Mouse (Mus musculus): ENCODE data around the gene Gm13272.

DNA sequence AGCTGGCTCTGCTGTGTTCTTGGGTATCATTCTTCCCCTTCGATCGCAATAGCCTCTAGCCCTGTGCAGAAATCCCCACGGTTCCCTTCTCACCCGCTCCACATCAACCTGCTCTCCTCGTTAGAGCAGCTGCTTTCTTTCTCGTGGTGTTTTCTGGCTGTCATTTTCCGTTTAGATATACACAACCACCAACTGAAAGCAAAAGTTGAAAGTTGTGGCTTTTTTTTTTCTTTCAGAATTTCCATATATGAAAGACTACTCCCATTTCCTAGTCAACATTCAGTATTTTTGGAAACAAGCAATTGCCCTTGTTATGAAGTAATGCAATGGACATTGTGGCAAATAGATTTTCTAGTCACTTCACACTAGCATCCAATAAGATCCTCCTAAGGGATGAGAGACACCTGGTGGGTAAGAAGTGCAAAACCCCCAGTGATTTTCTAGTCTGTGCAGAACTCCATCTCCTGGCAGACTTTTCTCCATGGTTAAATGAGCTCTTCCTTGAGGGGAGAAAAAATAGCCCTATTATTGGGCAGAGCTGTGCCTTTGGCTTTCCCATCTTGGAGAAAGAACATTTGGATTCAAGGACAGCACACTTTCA is 36.8 kb upstream of the Gm13272 start:
- TF ChIP-seq TCF3 (IDR thresholded peaks at IDR 0.05; ENCODE audit: insufficient read length, low read depth) (no peak), POLR2A (IDR thresholded peaks at IDR 0.05; ENCODE audit: insufficient read length, low read depth) (no peak), E2F4 (IDR thresholded peaks at IDR 0.05; ENCODE audit: insufficient read depth) (no peak), USF1 (IDR thresholded peaks at IDR 0.05; ENCODE audit: low read depth) (no peak), CEBPB (IDR thresholded peaks at IDR 0.05; ENCODE audit: insufficient read depth, poor library complexity, severe bottlenecking) (no peak), POLR2AphosphoS2 (IDR thresholded peaks at IDR 0.05; ENCODE audit: insufficient read length, low read depth) (no peak), MAX (IDR thresholded peaks at IDR 0.05; ENCODE audit: low read depth) (no peak), REST (IDR thresholded peaks at IDR 0.05; ENCODE audit: insufficient read depth, insufficient read length) (no peak), SRF (IDR thresholded peaks at IDR 0.05; ENCODE audit: control insufficient read depth, insufficient read length, low read depth) (no peak)

All from myocyte (in vitro differentiated cells).